Mouse (Mus musculus): ENCODE data around the gene Pmpcb. TPM values are rescaled to one million over a fixed set of nuclear protein-coding genes. Genes with fewer than 3 reads are reported as not detected.

Gene Pmpcb
- polyA plus RNA-seq, 1 experiment from 2014 or later: 108 TPM

DNA sequence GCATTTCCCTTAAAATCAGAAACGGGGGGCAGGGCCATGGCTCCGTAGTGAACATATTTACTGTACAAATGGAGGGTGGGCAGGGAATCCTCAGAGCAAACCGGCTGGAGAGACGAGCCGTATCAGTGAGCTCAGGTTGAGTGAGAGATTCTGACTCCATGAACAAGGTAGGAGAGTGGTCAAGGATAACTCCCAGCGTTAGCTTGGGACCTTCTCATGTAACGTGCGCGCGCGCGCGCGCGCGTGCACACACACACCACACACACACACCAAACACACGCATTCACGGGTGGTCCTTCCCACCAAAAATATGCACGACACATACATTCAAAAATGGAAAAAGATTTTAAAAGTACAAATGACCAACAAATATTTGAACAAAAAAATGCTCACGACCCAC lies 1.8 kb upstream of the Pmpcb start:
- DNase-seq (ENCODE audit: low spot score): no peak
- Histone ChIP-seq H3K9me3 (replicated peaks; ENCODE audit: control insufficient read depth, low read length) (no peaks in the 10 kb centered on the region), H3K27me3 (ENCODE audit: control insufficient read depth, insufficient read depth, low read length) (no peaks in the 10 kb centered on the region), H3K27ac (replicated peaks; ENCODE audit: low read depth, low read length) (no peak overlapping the region), H3K36me3 (replicated peaks; ENCODE audit: control insufficient read depth, insufficient read depth, low read depth, low read length) (peaks cover 2% of the 10 kb centered on the region), H3K4me3 (ENCODE audit: low read depth, low read length) (no peak overlapping the region), H3K4me2 (ENCODE audit: low read depth, low read length) (no peak overlapping the region), H3K9ac (replicated peaks; ENCODE audit: low read length) (no peak overlapping the region), H3K4me1 (ENCODE audit: control insufficient read depth, insufficient read depth, low read length) (peaks cover 2% of the 10 kb centered on the region; the same call in 1 of the 2 replicates)
- ATAC-seq (replicated peaks; ENCODE audit: insufficient number of reproducible peaks, low FRiP score, low TSS enrichment, low read depth): no peak
- 78% methylated on average over 20 of the region's 20 CpGs for WGBS

DNA sequence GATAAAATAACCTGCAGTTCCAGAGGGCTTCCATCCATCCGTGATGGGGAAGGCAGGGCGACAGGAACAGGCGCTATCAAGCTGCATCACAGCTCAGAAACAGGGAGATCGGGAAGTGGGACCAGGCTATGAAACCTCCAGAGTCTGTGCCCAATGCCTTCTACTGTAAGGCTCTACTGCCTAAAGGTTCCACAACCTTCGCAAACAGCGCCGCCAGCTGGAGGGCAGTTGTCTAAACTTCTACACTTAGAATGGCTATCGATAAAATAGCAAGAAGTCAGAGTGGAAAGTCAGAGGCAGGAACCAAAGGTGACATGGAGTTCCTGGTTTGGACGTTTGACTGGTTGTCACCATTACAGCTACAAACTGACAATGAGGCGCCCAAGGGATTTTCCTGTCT lies 1.4 kb upstream of the Pmpcb start:
- Histone ChIP-seq H3K4me1 (ENCODE audit: control insufficient read depth, insufficient read depth, low read length) (peaks cover 2% of the 10 kb centered on the region; the same call in 1 of the 2 replicates), H3K4me3 (ENCODE audit: low read depth, low read length) (no peak overlapping the region), H3K9ac (replicated peaks; ENCODE audit: low read length) (no peak overlapping the region), H3K36me3 (replicated peaks; ENCODE audit: control insufficient read depth, insufficient read depth, low read depth, low read length) (peaks cover 2% of the 10 kb centered on the region), H3K4me2 (ENCODE audit: low read depth, low read length) (no peak overlapping the region; the same call in 1 of the 2 replicates), H3K9me3 (replicated peaks; ENCODE audit: control insufficient read depth, low read length) (no peaks in the 10 kb centered on the region), H3K27ac (replicated peaks; ENCODE audit: low read depth, low read length) (no peak overlapping the region), H3K27me3 (ENCODE audit: control insufficient read depth, insufficient read depth, low read length) (no peaks in the 10 kb centered on the region)
- DNase-seq (ENCODE audit: low spot score): peak; percentile 68
- no peak for ATAC-seq (replicated peaks; ENCODE audit: insufficient number of reproducible peaks, low FRiP score, low TSS enrichment, low read depth)
- 31% methylated on average over 10 of the region's 10 CpGs for WGBS

DNA sequence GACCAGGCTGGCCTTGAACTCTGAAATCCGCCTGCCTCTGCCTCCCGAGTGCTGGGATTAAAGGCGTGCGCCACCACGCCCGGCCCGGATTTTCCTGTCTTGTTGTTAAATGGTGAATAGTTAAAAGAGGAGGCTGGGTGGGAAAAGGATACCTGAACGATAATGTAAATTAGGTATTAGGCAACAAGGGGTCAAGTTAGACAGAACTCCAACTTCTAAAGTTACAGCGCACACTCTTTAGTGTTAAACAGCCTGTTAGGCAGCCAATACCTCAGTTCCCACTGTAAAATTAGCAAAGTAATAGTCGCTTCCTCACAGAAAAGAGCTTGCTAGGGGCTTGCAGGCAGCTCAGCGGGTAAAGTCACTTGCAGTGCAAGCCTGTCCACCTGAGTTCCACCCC lies 895 bp upstream of the Pmpcb start:
- H3K27me3 ChIP-seq (ENCODE audit: control insufficient read depth, insufficient read depth, low read length): no peaks in the 10 kb centered on the region
- WGBS: 81% methylated on average over 11 of the region's 11 CpGs
- H3K9me3 ChIP-seq (replicated peaks; ENCODE audit: control insufficient read depth, low read length): no peaks in the 10 kb centered on the region
- H3K4me1 ChIP-seq (ENCODE audit: control insufficient read depth, insufficient read depth, low read length): peaks cover 2% of the 10 kb centered on the region; the same call in 1 of the 2 replicates
- H3K4me3 ChIP-seq (ENCODE audit: low read depth, low read length): no peak overlapping the region
- no peak overlapping the region for H3K4me2 ChIP-seq (ENCODE audit: low read depth, low read length)
- DNase-seq (ENCODE audit: low spot score): no peak
- no peak overlapping the region for H3K9ac ChIP-seq (replicated peaks; ENCODE audit: low read length)
- ATAC-seq (replicated peaks; ENCODE audit: insufficient number of reproducible peaks, low FRiP score, low TSS enrichment, low read depth): no peak
- H3K27ac ChIP-seq (replicated peaks; ENCODE audit: low read depth, low read length): no peak overlapping the region
- H3K36me3 ChIP-seq (replicated peaks; ENCODE audit: control insufficient read depth, insufficient read depth, low read depth, low read length): peaks cover 2% of the 10 kb centered on the region

DNA sequence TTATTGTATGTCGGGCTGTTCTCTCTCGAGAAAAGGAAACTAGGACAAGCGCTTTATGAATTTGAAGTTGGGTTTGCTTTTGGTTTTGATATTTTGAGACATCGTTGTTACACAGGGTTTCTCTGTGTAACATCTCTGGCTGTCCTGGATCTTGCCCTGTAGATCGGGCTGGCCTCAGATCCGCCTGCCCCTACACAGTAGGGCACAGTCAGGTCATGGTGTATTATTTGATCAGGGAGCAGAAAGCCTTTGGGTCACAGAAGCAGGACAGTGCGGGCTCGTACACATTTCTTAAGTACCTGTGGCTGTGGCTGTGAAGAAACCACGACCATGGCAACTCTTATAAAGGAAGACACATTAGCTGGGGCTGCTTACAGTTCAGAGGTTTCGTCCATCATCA lies 679 bp downstream of the Pmpcb start:
- H3K4me3 ChIP-seq (ENCODE audit: low read depth, low read length): peak overlapping the region; percentile 88
- DNase-seq (ENCODE audit: low spot score) (no peak), ATAC-seq (replicated peaks; ENCODE audit: insufficient number of reproducible peaks, low FRiP score, low TSS enrichment, low read depth) (no peak)
- no peak overlapping the region for H3K27ac ChIP-seq (replicated peaks; ENCODE audit: low read depth, low read length)
- H3K9ac ChIP-seq (replicated peaks; ENCODE audit: low read length): peak overlapping the region; percentile 92
- no peaks in the 10 kb centered on the region for H3K27me3 ChIP-seq (ENCODE audit: control insufficient read depth, insufficient read depth, low read length)
- peaks cover 2% of the 10 kb centered on the region; the same call in 1 of the 2 replicates for H3K4me1 ChIP-seq (ENCODE audit: control insufficient read depth, insufficient read depth, low read length)
- H3K36me3 ChIP-seq (replicated peaks; ENCODE audit: control insufficient read depth, insufficient read depth, low read depth, low read length): peaks cover 2% of the 10 kb centered on the region
- peak overlapping the region; percentile 68 for H3K4me2 ChIP-seq (ENCODE audit: low read depth, low read length)
- no peaks in the 10 kb centered on the region for H3K9me3 ChIP-seq (replicated peaks; ENCODE audit: control insufficient read depth, low read length)
- 28% methylated on average over 10 of the region's 10 CpGs for WGBS

DNA sequence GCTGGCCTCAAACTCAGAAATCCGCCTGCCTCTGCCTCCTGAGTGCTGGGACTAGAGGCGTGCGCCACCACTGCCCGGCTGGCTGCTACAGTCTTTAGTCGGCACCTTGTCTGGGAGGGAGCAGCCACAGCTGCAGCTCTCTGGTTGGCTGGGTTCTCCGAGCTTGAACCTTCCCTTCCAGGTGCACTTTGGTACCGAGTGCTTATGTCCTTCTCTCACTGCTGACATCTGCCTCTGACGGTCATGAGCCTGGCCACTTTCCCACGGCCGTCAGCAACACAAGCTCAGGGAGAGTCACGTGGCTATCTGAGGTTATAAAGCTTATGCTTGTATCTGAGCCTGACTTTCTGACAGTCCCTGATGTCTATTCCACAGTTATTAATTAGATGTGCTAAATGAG lies 2.2 kb downstream of the Pmpcb start:
- Histone ChIP-seq H3K36me3 (replicated peaks; ENCODE audit: control insufficient read depth, insufficient read depth, low read depth, low read length) (peaks cover 2% of the 10 kb centered on the region), H3K4me3 (ENCODE audit: low read depth, low read length) (no peak overlapping the region), H3K9me3 (replicated peaks; ENCODE audit: control insufficient read depth, low read length) (no peaks in the 10 kb centered on the region), H3K4me1 (ENCODE audit: control insufficient read depth, insufficient read depth, low read length) (peaks cover 2% of the 10 kb centered on the region; the same call in 1 of the 2 replicates), H3K27me3 (ENCODE audit: control insufficient read depth, insufficient read depth, low read length) (no peaks in the 10 kb centered on the region), H3K27ac (replicated peaks; ENCODE audit: low read depth, low read length) (no peak overlapping the region), H3K9ac (replicated peaks; ENCODE audit: low read length) (no peak overlapping the region), H3K4me2 (ENCODE audit: low read depth, low read length) (no peak overlapping the region)
- ATAC-seq (replicated peaks; ENCODE audit: insufficient number of reproducible peaks, low FRiP score, low TSS enrichment, low read depth): no peak
- WGBS: 92% methylated on average over 11 of the region's 11 CpGs
- no peak for DNase-seq (ENCODE audit: low spot score)

DNA sequence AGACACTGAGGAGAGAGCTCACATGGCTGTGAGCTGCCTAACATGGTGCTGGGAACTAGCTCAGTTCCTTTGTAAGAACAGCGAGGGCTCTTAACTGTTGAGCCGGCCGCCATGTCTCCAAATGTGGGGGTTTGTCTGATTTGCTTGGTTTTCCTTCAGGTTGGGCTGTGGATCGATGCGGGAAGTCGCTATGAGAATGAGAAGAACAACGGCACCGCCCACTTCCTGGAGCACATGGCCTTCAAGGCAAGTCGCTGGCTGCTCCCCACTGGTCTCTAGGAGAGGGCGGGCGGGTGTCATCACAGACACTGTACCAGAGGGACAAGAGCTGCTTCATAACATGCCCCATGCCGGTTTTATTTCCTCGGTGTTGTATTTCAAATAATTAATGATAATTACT lies 2.9 kb downstream of the Pmpcb start:
- Histone ChIP-seq H3K4me3 (ENCODE audit: low read depth, low read length) (no peak overlapping the region), H3K27me3 (ENCODE audit: control insufficient read depth, insufficient read depth, low read length) (no peaks in the 10 kb centered on the region), H3K4me2 (ENCODE audit: low read depth, low read length) (no peak overlapping the region), H3K9ac (replicated peaks; ENCODE audit: low read length) (no peak overlapping the region), H3K9me3 (replicated peaks; ENCODE audit: control insufficient read depth, low read length) (no peaks in the 10 kb centered on the region), H3K27ac (replicated peaks; ENCODE audit: low read depth, low read length) (no peak overlapping the region), H3K36me3 (replicated peaks; ENCODE audit: control insufficient read depth, insufficient read depth, low read depth, low read length) (peaks cover 7% of the 10 kb centered on the region), H3K4me1 (ENCODE audit: control insufficient read depth, insufficient read depth, low read length) (peaks cover 2% of the 10 kb centered on the region; the same call in 1 of the 2 replicates)
- WGBS: 89% methylated on average over 13 of the region's 13 CpGs
- DNase-seq (ENCODE audit: low spot score) (no peak), ATAC-seq (replicated peaks; ENCODE audit: insufficient number of reproducible peaks, low FRiP score, low TSS enrichment, low read depth) (no peak)

DNA sequence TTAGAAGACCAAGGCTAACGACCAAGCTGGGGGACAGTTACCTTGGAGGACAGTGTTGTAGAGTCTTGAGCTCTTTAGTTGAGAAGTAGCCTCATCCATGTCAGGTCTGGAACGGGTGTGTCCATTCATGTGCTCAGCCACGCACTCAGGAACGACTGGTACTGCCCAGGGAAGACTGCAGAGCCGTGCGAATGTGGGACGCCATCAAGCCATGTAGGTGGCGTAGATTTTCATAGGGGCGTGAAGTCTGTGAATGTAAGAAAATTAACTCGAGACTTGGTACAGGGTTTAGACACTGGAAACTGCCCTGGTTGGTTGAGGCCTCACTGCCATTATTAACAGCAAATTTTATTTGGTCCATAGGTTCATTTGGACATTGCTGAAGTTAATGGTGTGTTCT lies 6.7 kb downstream of the Pmpcb start:
- Histone ChIP-seq H3K4me2 (ENCODE audit: low read depth, low read length) (no peak overlapping the region), H3K27me3 (ENCODE audit: control insufficient read depth, insufficient read depth, low read length) (no peaks in the 10 kb centered on the region), H3K27ac (replicated peaks; ENCODE audit: low read depth, low read length) (no peak overlapping the region), H3K4me3 (ENCODE audit: low read depth, low read length) (no peak overlapping the region), H3K36me3 (replicated peaks; ENCODE audit: control insufficient read depth, insufficient read depth, low read depth, low read length) (peaks cover 7% of the 10 kb centered on the region), H3K9me3 (replicated peaks; ENCODE audit: control insufficient read depth, low read length) (no peaks in the 10 kb centered on the region), H3K4me1 (ENCODE audit: control insufficient read depth, insufficient read depth, low read length) (no peaks in the 10 kb centered on the region), H3K9ac (replicated peaks; ENCODE audit: low read length) (no peak overlapping the region)
- ATAC-seq (replicated peaks; ENCODE audit: insufficient number of reproducible peaks, low FRiP score, low TSS enrichment, low read depth) (no peak), DNase-seq (ENCODE audit: low spot score) (no peak)
- 95% methylated on average over 10 of the region's 10 CpGs for WGBS

DNA sequence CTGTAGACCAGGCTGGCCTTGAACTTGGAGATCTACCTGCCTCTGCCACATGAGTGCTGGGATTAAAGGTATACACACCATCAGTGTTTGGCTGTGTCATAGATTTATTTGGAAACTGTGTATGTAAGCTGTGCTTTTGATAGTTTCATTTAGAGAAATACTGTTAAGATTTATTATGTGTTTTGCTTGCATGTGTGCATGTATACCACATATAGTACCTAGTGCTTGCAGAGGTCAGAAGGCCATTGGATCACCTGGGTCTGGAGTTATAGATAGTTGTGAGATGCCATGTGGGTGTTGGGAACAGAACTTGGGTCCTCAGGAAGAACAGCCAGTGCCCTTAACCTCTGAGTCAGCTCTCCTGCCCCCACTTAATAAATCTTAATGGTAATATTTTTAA lies 7.7 kb downstream of the Pmpcb start:
- no peaks in the 10 kb centered on the region for H3K27me3 ChIP-seq (ENCODE audit: control insufficient read depth, insufficient read depth, low read length)
- no peak for ATAC-seq (replicated peaks; ENCODE audit: insufficient number of reproducible peaks, low FRiP score, low TSS enrichment, low read depth)
- H3K27ac ChIP-seq (replicated peaks; ENCODE audit: low read depth, low read length): no peak overlapping the region
- H3K4me1 ChIP-seq (ENCODE audit: control insufficient read depth, insufficient read depth, low read length): no peaks in the 10 kb centered on the region
- no peak overlapping the region for H3K4me2 ChIP-seq (ENCODE audit: low read depth, low read length)
- no peak for DNase-seq (ENCODE audit: low spot score)
- no peak overlapping the region for H3K9ac ChIP-seq (replicated peaks; ENCODE audit: low read length)
- H3K36me3 ChIP-seq (replicated peaks; ENCODE audit: control insufficient read depth, insufficient read depth, low read depth, low read length): peaks cover 7% of the 10 kb centered on the region
- no peak overlapping the region for H3K4me3 ChIP-seq (ENCODE audit: low read depth, low read length)
- no peaks in the 10 kb centered on the region for H3K9me3 ChIP-seq (replicated peaks; ENCODE audit: control insufficient read depth, low read length)
